Mouse (Mus musculus) embryo, embryonic 11.5 days (tissue): ENCODE measurements around the gene Ptprm.

Source experiments
- DNase-seq: peaks from one replicate; pipeline ENCODE4 v3.0.0-alpha.2; 2012; ENCODE audit warnings: low read depth, low spot score

Gene Ptprm

GRCm38 (mm10) chr17:66680662-66681061 lies 673.6 kb downstream of the Ptprm start:
- DNase-seq, result no peak

GRCm38 (mm10) chr17:66674667-66675066 lies 679.6 kb downstream of the Ptprm start:
- no peak for DNase-seq

GRCm38 (mm10) chr17:66671715-66672230 lies 682.5 kb downstream of the Ptprm start:
- DNase-seq, result no peak

GRCm38 (mm10) chr17:66671287-66671686 lies 683.0 kb downstream of the Ptprm start:
- no peak for DNase-seq

GRCm38 (mm10) chr17:66665791-66666190 lies 688.5 kb downstream of the Ptprm start:
- DNase-seq, result no peak

GRCm38 (mm10) chr17:66665201-66665756 lies 689.0 kb downstream of the Ptprm start:
- DNase-seq, result no peak

- DNase-seq, result no peak
Observed at GRCm38 (mm10) chr17:66664796-66665195, 689.5 kb downstream of the Ptprm start.

- DNase-seq, result no peak
Observed at GRCm38 (mm10) chr17:66659242-66659641, 695.0 kb downstream of the Ptprm start.

GRCm38 (mm10) chr17:66637951-66638722 lies 716.1 kb downstream of the Ptprm start:
- no peak for DNase-seq

GRCm38 (mm10) chr17:66619996-66620656 lies 734.1 kb downstream of the Ptprm start:
- no peak for DNase-seq

- no peak for DNase-seq
Observed at GRCm38 (mm10) chr17:66619255-66619826, 734.9 kb downstream of the Ptprm start.
